Mouse (Mus musculus): ENCODE results near the gene Snx21.
"Not testable (repeated sequence)": the region's sequence is repeated elsewhere in the genome, so short reads cannot be mapped to it uniquely, and the experiment has no call there.

Snx21 gene

GRCm38 (mm10) chr2:164795868-164796267 is 10.2 kb downstream of the Snx21 start:
- no peak for DNase-seq

GRCm38 (mm10) chr2:164798554-164798953 is 12.9 kb downstream of the Snx21 start:
- DNase-seq, result not testable (repeated sequence)

GRCm38 (mm10) chr2:164800252-164801004 is 14.8 kb downstream of the Snx21 start:
- DNase-seq, result no peak

- DNase-seq, result no peak
These were observed 17.7 kb downstream of the Snx21 start for GRCm38 (mm10) chr2:164803201-164803920.

- no peak for DNase-seq
These were observed 18.3 kb downstream of the Snx21 start for GRCm38 (mm10) chr2:164803921-164804313.

- peak; percentile 98 for DNase-seq
These were observed 19.1 kb downstream of the Snx21 start, which contains the start of the genes Acot8 and Zswim3 for GRCm38 (mm10) chr2:164804533-164805331. TSS of gene Acot8 (minus strand) at chr2:164804882. TSS of gene Zswim3 (plus strand) at chr2:164805098.

- no peak for DNase-seq
These were observed 19.7 kb downstream of the Snx21 start for GRCm38 (mm10) chr2:164805332-164805718.

- no peak for DNase-seq
These were observed 21.0 kb downstream of the Snx21 start for GRCm38 (mm10) chr2:164806614-164807013.

GRCm38 (mm10) chr2:164813557-164813956 is 27.9 kb downstream of the Snx21 start:
- no peak for DNase-seq

GRCm38 (mm10) chr2:164815348-164815747 is 29.7 kb downstream of the Snx21 start:
- no peak for DNase-seq

GRCm38 (mm10) chr2:164815821-164816220 is 30.2 kb downstream of the Snx21 start:
- DNase-seq, result no peak

- DNase-seq, result no peak
These were observed 31.6 kb downstream of the Snx21 start for GRCm38 (mm10) chr2:164817206-164817605.

GRCm38 (mm10) chr2:164817703-164818102 is 32.1 kb downstream of the Snx21 start:
- DNase-seq, result no peak

- no peak for DNase-seq
These were observed 35.4 kb downstream of the Snx21 start for GRCm38 (mm10) chr2:164821060-164821459.

GRCm38 (mm10) chr2:164822636-164823165 is 37.1 kb downstream of the Snx21 start, which contains the start of gene Zswim1:
TSS of gene Zswim1 (plus strand) at chr2:164822686.
- peak; percentile 100 for DNase-seq

- DNase-seq, result peak; percentile 48
These were observed 37.6 kb downstream of the Snx21 start for GRCm38 (mm10) chr2:164823181-164823585.

GRCm38 (mm10) chr2:164823969-164824368 is 38.3 kb downstream of the Snx21 start:
- no peak for DNase-seq

GRCm38 (mm10) chr2:164825521-164825920 is 39.9 kb downstream of the Snx21 start:
- no peak for DNase-seq

- DNase-seq, result no peak
These were observed 41.7 kb downstream of the Snx21 start for GRCm38 (mm10) chr2:164827146-164827850.

GRCm38 (mm10) chr2:164828437-164828836 is 42.8 kb downstream of the Snx21 start, which contains the start of gene Spata25:
TSS of gene Spata25 (minus strand) at chr2:164828537.
- DNase-seq, result no peak

- no peak for DNase-seq
These were observed 43.5 kb downstream of the Snx21 start for GRCm38 (mm10) chr2:164829090-164829489.

- DNase-seq, result no peak
These were observed 45.4 kb downstream of the Snx21 start for GRCm38 (mm10) chr2:164831029-164831428.
